Mouse (Mus musculus): Measurements from ENCODE around the gene Arhgap30. TPM values are rescaled to one million over a fixed set of nuclear protein-coding genes. Genes with fewer than 3 reads are reported as not detected.
A peak's percentile ranks its signal among the peaks of the same experiment; 100 is the strongest.

Arhgap30 gene
- total RNA-seq, 2 experiments from 2014 or later, result 1.9 TPM

- no peak for DNase-seq (ENCODE audit: low spot score in 2 of 2)
These were observed 35.9 kb downstream of the Arhgap30 start for GRCm38 (mm10) chr1:171424638-171425037.

GRCm38 (mm10) chr1:171425126-171425525 is 36.4 kb downstream of the Arhgap30 start:
- no peak for DNase-seq (ENCODE audit: low spot score in 2 of 2)

GRCm38 (mm10) chr1:171432158-171432557 is 43.4 kb downstream of the Arhgap30 start:
- DNase-seq (ENCODE audit: low spot score in 2 of 2), result no peak

GRCm38 (mm10) chr1:171435288-171435814 is 46.6 kb downstream of the Arhgap30 start:
- no peak for DNase-seq (ENCODE audit: low spot score in 2 of 2)

DNA sequence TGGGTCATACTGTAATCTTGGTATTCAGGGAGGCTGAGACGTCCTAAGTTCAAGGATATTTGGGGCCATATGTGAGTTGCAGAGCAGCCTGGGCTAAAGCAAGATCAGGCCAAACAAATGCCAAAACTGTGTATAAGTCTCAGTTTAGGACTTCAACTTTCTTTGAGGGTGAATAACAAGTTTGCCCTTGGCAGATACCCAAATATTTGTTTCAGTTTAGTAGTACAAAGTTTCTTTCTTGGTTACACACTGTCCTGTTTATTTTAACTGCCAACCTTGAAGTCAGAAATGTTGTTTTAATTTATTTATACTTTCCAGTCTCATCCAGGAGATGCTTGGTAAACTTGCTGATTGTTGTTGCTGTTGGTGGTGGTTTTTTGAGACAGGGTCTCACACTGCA is 47.2 kb downstream of the Arhgap30 start:
- no peak for DNase-seq (ENCODE audit: low spot score in 2 of 2)

- peak in 1 of 2 experiments; percentile 23 for DNase-seq (ENCODE audit: low spot score in 2 of 2)
These were observed 48.7 kb downstream of the Arhgap30 start, which contains the start of gene F11r for GRCm38 (mm10) chr1:171437264-171438013. F11r (plus strand) TSS chr1:171437535.

- no peak for DNase-seq (ENCODE audit: low spot score in 2 of 2)
These were observed 49.4 kb downstream of the Arhgap30 start for GRCm38 (mm10) chr1:171438014-171438670.

- no peak for DNase-seq (ENCODE audit: low spot score in 2 of 2)
These were observed 50.3 kb downstream of the Arhgap30 start for GRCm38 (mm10) chr1:171439072-171439471.

DNA sequence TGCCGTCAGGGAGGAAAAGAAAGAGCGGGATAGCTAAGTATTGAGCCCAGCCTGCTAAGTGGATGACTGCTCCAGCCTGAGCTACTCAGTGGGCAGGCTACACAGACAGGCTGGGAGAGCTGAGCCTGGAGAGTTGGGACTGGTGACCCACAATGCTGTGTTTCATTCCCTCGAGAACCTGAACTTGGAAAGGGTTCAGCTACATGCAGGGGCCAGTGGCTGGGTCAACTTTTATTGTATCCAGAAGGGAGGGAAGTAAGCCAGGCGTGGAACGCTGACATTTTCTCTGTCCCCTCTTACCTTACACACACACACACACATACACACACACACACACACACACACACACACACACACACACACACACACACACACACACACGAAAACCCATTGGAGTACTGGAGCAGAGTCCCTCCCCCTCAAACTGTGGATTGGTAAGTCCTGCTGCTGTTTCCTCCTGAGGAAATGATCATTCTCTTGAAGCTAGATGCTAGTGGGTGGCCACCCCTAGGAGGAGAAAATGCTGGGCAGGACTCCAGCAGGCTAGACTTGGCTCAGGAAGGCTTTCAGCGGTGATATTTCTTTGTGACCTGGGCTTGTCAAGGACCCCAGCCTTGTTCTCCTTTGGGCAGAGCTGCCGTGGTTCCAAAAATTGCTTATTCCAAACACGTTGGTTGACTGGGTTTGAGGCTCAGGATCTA is 51.4 kb downstream of the Arhgap30 start:
- no peak for DNase-seq (ENCODE audit: low spot score in 2 of 2)

- DNase-seq (ENCODE audit: low spot score in 2 of 2), result no peak
These were observed 53.0 kb downstream of the Arhgap30 start for GRCm38 (mm10) chr1:171441466-171442412.

DNA sequence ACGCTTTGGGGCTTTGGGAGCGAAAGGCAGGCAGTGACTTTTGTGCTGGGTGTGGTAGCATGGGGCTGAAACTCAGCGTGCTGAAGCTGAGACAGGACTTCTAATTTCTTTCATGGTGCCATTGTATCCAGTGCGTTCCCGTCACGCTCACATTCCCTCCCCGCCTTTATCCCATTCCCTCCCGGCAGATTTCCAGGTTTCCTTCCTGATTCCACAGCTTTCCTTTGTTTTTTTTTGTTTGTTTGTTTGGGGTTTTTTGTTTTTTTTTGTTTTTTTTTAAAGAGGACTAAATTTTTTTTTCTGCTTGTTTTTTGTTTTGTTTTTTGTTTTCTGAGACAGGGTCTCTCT is 53.6 kb downstream of the Arhgap30 start:
- no peak for DNase-seq (ENCODE audit: low spot score in 2 of 2)

DNA sequence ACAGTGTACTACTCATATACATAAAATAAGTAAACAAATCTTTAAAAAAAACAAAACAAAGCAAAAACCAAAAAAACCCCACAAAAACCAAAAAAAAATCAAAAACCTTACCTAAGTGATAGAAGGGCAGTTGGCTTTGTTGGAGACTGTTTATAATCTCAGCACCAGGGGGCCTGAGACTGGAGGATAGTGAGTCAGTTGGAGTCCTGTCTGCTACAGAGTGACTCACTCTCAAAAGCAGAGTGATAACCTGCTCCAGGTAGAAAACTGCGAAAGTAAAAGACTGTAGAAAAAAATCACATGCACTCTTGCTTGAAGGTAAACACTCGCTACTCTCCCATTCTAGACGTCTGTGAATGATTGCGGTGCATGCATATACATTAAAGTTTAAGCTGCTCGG is 56.3 kb downstream of the Arhgap30 start:
- no peak for DNase-seq (ENCODE audit: low spot score in 2 of 2)

DNA sequence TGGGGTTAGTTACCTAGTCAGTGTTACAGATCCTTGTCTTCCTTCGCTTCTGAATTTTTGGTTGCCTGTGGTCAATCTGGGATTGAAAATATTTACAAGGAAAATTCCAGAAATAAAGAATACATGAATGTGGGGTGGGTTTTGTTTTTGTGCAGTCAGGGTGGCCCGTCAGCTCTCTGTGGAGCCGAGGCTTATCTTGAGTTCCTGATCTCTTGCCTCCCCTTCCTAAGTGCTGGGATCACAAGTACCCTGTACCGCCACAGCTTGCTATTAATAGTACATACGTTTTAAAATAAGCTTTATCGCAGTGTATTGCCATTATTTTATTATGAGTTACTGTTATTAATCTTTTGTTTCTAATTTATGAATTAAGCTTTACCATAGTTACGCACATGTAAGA is 58.1 kb downstream of the Arhgap30 start:
- no peak for DNase-seq (ENCODE audit: low spot score in 2 of 2)

- DNase-seq (ENCODE audit: low spot score in 2 of 2), result no peak
These were observed 58.9 kb downstream of the Arhgap30 start for GRCm38 (mm10) chr1:171447692-171448091.

DNA sequence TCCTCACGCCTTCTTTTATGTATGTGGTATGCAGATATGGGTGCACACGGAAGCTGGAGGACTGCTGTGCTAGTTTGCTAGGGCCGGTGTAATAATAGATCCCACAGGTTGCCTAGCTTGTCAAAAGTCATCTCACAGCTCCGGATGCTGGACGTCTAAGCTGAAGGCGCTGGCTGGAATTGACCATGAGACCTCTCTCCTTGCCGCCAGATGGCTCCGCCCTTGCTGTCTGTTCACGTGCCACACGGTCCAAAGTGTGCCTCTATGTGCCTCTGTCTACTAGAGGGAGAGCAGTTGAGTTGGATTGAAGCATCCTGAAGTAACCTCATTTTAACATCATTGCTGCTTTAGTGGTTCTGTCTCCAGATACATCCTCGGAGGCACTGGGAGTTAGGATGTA is 61.3 kb downstream of the Arhgap30 start:
- no peak for DNase-seq (ENCODE audit: low spot score in 2 of 2)

DNA sequence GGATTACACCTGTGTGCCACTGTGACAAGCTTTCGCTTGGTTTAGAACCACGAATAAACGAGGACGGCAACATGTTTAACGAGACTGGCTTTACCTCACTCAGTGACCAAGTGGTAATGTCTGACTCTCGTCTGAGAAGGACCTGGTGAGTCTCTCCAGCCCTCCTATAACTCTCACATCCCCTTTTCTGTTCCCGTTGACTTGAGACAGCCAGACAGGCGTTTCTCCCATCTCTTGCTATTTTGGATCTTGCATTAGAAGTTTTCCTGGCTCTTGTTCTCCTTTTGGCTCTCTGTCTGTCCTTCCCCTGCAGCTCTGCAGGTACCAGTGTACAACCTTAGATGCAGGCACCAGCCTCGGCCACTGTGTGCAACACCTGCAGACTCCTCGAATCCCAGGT is 62.2 kb downstream of the Arhgap30 start:
- no peak for DNase-seq (ENCODE audit: low spot score in 2 of 2)

DNA sequence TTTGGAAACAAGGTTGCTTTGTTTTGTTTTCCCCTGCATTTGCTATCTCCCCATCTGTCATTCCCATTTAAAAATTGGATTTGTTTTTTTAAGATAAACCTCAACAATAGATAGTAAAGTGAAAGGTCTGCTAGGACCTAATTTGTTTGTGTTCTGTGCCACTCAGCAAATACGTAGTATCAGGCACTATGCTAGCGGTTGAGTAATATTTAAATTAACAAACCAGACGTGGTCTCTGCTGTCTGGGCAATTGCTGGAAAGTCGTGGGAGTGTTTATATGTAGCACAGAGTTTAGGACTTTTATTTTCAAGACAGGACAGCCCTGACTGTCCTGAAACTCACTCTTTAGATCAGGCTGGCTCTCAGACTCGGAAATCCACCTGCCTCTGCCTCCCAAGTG is 63.8 kb downstream of the Arhgap30 start:
- no peak for DNase-seq (ENCODE audit: low spot score in 2 of 2)

DNA sequence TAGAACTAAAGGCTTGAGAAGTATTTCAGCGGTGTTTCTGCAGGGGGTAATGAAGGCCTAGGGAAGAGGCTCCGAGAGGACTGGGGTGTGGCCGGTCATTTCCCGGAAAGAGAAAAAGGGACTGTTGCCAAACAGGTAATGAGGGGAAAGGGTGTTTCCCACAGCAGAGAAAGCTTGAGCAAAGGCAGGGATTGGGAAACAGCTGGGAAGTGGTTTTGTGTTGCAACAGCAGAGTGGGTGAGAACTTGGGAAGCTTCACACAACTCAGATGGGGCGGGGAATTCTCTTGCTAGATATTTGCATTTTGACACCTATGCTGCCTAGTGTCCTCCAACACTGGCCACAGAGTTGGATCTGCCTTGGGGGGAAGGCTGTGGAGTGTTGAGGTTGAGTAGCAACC is 64.2 kb downstream of the Arhgap30 start:
- DNase-seq (ENCODE audit: low spot score in 2 of 2), result no peak

DNA sequence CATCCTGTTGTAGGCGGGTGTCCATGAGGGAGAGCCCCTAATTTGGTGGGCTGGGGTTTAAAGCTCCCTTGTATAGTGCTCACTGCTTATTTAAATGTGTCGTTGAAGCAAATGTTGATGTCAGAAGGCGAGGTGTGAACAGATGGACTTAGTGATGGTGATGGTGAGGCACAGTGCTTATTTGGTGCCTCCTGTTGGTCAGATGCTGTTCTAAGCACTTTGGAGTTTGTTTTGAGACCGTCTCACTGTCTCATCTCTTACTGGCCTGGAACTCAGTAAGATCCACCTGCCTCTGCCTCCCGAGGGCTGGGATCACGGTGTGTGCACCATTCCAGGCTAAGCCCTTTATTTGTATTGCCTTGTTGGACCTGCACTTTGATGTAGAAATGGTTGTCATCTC is 66.2 kb downstream of the Arhgap30 start:
- no peak for DNase-seq (ENCODE audit: low spot score in 2 of 2)

DNA sequence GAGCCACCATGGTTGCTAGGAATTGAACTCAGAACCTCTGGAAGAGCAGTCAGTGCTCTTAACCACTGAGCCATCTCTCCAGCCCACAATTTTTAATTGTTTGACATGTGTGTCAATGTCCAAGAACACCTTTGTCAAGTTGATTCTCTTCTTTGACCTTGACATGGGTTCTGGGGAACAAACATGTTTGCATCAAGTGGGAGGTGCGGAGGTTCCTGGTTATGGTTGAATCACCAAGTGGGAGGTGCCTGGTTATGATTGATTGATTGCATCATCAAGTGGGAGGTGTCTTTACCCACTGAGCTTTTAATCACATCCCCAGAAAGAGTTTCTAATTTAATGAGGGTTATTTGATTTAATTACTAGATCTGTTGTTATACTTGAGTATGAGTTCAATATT is 68.8 kb downstream of the Arhgap30 start:
- DNase-seq (ENCODE audit: low spot score in 2 of 2), result no peak

- DNase-seq (ENCODE audit: low spot score in 2 of 2), result no peak
These were observed 71.0 kb downstream of the Arhgap30 start for GRCm38 (mm10) chr1:171459791-171460190.

All from layer of hippocampus, adult 18-20 months (tissue).